Mouse (Mus musculus) spleen, adult 2 months (tissue): ENCODE measurements around the gene Ephx1. TPM values are rescaled to one million over a fixed set of nuclear protein-coding genes. Genes with fewer than 3 reads are reported as not detected.

ENCODE experiments used
- DNase-seq, 2 experiments: peaks; one replicate each; pipeline versions ENCODE4 v3.0.0 to v3.0.0-alpha.2; 2012 to 2021; ENCODE audit warnings: low spot score in 2 of 2, low read depth in 1 of 2
- H3K27ac ChIP-seq: fragments of 200-500 bp; 2 replicates; pipeline ENCODE4 v1.5.1; 2012; ENCODE audit warnings: low read length, inconsistent platforms; ENCODE audit not compliant: insufficient read depth
- H3K27me3 ChIP-seq: fragments of 200-500 bp; 2 replicates; pipeline ENCODE4 v1.6.1; 2012; ENCODE audit warnings: mild to moderate bottlenecking, moderate library complexity, low read length, inconsistent platforms; ENCODE audit not compliant: control insufficient read depth, insufficient read depth
- H3K36me3 ChIP-seq: fragments of 200-500 bp; 2 replicates; pipeline ENCODE4 v1.6.1; 2012; ENCODE audit warnings: mild to moderate bottlenecking, low read length, inconsistent platforms; ENCODE audit not compliant: control insufficient read depth, insufficient read depth
- H3K4me1 ChIP-seq: fragments of 200-500 bp; 2 replicates; pipeline ENCODE4 v1.6.1; 2011; ENCODE audit warnings: inconsistent platforms; ENCODE audit not compliant: control insufficient read depth, insufficient read depth, insufficient read length
- H3K4me3 ChIP-seq: fragments of 200-500 bp; 2 replicates; pipeline ENCODE4 v1.5.1; 2011; ENCODE audit warnings: mild to moderate bottlenecking, inconsistent platforms; ENCODE audit not compliant: insufficient read depth, insufficient read length; ENCODE audit errors: extremely low read depth
- CTCF ChIP-seq: fragments of 200-500 bp; IDR thresholded peaks from 2 replicates; pipeline ENCODE4 v1.5.1; 2011; ENCODE audit warnings: mild to moderate bottlenecking, inconsistent platforms; ENCODE audit not compliant: insufficient read depth, insufficient read length, insufficient replicate concordance; ENCODE audit errors: extremely low read depth
- POLR2A ChIP-seq: fragments of 200-500 bp; IDR thresholded peaks from 2 replicates; pipeline ENCODE4 v1.6.1; 2011; ENCODE audit warnings: low read depth, low read length, inconsistent platforms
- WGBS: fragments of 180-500 bp; shearing (Covaris S2); methylation state at CpG from one replicate; pipeline ENCODE4 v1.1.7; 2018; 5-methylcytosine and 5-hydroxymethylcytosine counted together
- polyA plus RNA-seq: library from polyadenylated mRNA; depleted of rRNA; stranded (reverse); fragments of >200 nt; gene quantifications from 2 replicates; pipeline ENCODE4 v1.2.3, GENCODE M21; 2012

Gene Ephx1
- polyA plus RNA-seq, 1 experiment, result 50.5 TPM

GRCm38 (mm10) chr1:181009011-181009590 lies 11.6 kb downstream of the Ephx1 start:
- Histone ChIP-seq H3K36me3 (0 out of 2 replicates have a peak, but pooled peaks cover 1% of the 10 kb centered on the region), H3K27me3 (no peaks in the 10 kb centered on the region), H3K4me3 (no peak overlapping the region), H3K27ac (no peak overlapping the region), H3K4me1 (peaks cover 3% of the 10 kb centered on the region; the same call in 1 of the 2 replicates)
- WGBS, result 91% methylated on average over 4 of the region's 4 CpGs
- DNase-seq, result no peak
- TF ChIP-seq CTCF (no peak), POLR2A (no peak)

GRCm38 (mm10) chr1:181008266-181008665 lies 12.4 kb downstream of the Ephx1 start:
- no peaks in the 10 kb centered on the region for H3K4me1 ChIP-seq

GRCm38 (mm10) chr1:181007831-181008230 lies 12.9 kb downstream of the Ephx1 start:
- WGBS, result 87% methylated on average over 6 of the region's 6 CpGs
- DNase-seq, result no peak
- TF ChIP-seq CTCF (no peak), POLR2A (no peak)
- H3K27me3 ChIP-seq, result no peaks in the 10 kb centered on the region
- no peak overlapping the region for H3K4me3 ChIP-seq
- no peaks in the 10 kb centered on the region for H3K4me1 ChIP-seq
- H3K36me3 ChIP-seq, result 0 out of 2 replicates have a peak, but pooled peaks cover under 1% of the 10 kb centered on the region
- H3K27ac ChIP-seq, result no peak overlapping the region

More at GRCm38 (mm10) chr1:181008266-181008665, 12.4 kb downstream of the Ephx1 start:
- no peak overlapping the region for H3K27ac ChIP-seq
- no peak overlapping the region for H3K4me3 ChIP-seq
- TF ChIP-seq POLR2A, result no peak
- no peak for DNase-seq
- 0 out of 2 replicates have a peak, but pooled peaks cover 1% of the 10 kb centered on the region for H3K36me3 ChIP-seq
- 97% methylated on average over 2 of the region's 2 CpGs for WGBS
- H3K27me3 ChIP-seq, result no peaks in the 10 kb centered on the region

- DNase-seq, result no peak
- Histone ChIP-seq H3K27me3 (no peaks in the 10 kb centered on the region), H3K36me3 (peaks cover 1% of the 10 kb centered on the region; the same call in 1 of the 2 replicates), H3K4me3 (no peak overlapping the region), H3K27ac (no peak overlapping the region), H3K4me1 (no peaks in the 10 kb centered on the region)
- 78% methylated on average over 8 of the region's 8 CpGs for WGBS
- TF ChIP-seq POLR2A (no peak), CTCF (no peak)
These were observed 15.4 kb downstream of the Ephx1 start for GRCm38 (mm10) chr1:181005331-181005730.

GRCm38 (mm10) chr1:181003790-181004189 lies 16.9 kb downstream of the Ephx1 start:
- Histone ChIP-seq H3K36me3 (peaks cover 1% of the 10 kb centered on the region; the same call in 1 of the 2 replicates), H3K4me3 (no peak overlapping the region), H3K27me3 (no peaks in the 10 kb centered on the region), H3K27ac (no peak overlapping the region), H3K4me1 (no peaks in the 10 kb centered on the region)
- TF ChIP-seq CTCF, result no peak
- TF ChIP-seq POLR2A, result no peak
- WGBS, result 94% methylated on average over 2 of the region's 2 CpGs
- no peak for DNase-seq

GRCm38 (mm10) chr1:181001621-181002020 lies 19.1 kb downstream of the Ephx1 start:
- Histone ChIP-seq H3K27ac (no peak overlapping the region), H3K27me3 (no peaks in the 10 kb centered on the region), H3K4me1 (no peaks in the 10 kb centered on the region), H3K4me3 (no peak overlapping the region), H3K36me3 (peaks cover 1% of the 10 kb centered on the region; the same call in 1 of the 2 replicates)
- 85% methylated on average over 3 of the region's 3 CpGs for WGBS
- DNase-seq, result no peak
- TF ChIP-seq CTCF, result no peak
- TF ChIP-seq POLR2A, result no peak

GRCm38 (mm10) chr1:181001217-181001616 lies 19.5 kb downstream of the Ephx1 start:
- Histone ChIP-seq H3K4me3 (no peak overlapping the region), H3K27ac (no peak overlapping the region), H3K4me1 (no peaks in the 10 kb centered on the region), H3K27me3 (no peaks in the 10 kb centered on the region), H3K36me3 (peaks cover 1% of the 10 kb centered on the region; the same call in 1 of the 2 replicates)
- TF ChIP-seq CTCF (no peak), POLR2A (no peak)
- DNase-seq, result no peak
- 85% methylated on average over 3 of the region's 3 CpGs for WGBS
